ENCODE assay signal across 26 mouse cellular contexts in the genomic region with DNA sequence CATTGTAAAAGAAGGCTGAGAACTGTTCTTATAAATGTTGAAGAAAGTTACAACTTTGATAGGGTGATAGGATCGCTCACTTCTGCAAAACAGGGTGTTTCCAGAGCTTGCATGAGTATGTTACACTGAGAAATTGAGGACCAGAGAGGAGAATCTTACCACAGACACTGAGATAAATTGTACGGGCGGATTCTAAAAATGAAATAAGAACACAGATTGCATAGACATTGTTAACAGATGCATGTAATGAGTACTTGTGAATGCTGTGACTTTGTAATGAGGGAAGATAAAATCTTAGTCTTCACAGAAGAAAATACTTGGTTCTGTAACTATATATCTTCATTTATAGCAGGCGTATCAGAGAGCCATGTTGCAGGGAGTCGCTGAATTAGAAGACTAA.
"Had no signal": no experiment of that assay in that cellular context is flagged by ENCODE, and none has a peak within 500 bp of the region (broad histone marks: within the 10 kb centered on the region; RNA-seq: fewer than 3 reads in every experiment).

No protein-coding gene starts in this region.

- H3K27ac ChIP-seq: heart, adult 2 months; heart, embryonic 13.5 days; heart, embryonic 15.5 days; hindbrain, embryonic 13.5 days; hindbrain, embryonic 15.5 days; hindbrain, postnatal 0 days; kidney, embryonic 15.5 days; kidney, postnatal 0 days; limb, embryonic 13.5 days; limb, embryonic 15.5 days; liver, embryonic 12.5 days; liver, embryonic 14.5 days had no signal

- H3K27me3 ChIP-seq: heart, embryonic 13.5 days; heart, embryonic 15.5 days; hindbrain, embryonic 13.5 days; hindbrain, embryonic 15.5 days; kidney, embryonic 15.5 days; limb, embryonic 13.5 days; limb, embryonic 15.5 days; liver, embryonic 12.5 days had no signal

- ATAC-seq: hindbrain, postnatal 0 days; intestine, embryonic 16.5 days; liver, embryonic 12.5 days had no signal

- H3K4me3 ChIP-seq: heart, adult 2 months; heart, embryonic 13.5 days; heart, embryonic 15.5 days; hindbrain, embryonic 13.5 days; hindbrain, embryonic 15.5 days; kidney, embryonic 15.5 days; limb, embryonic 13.5 days; limb, embryonic 15.5 days; liver, embryonic 12.5 days had no signal

- H3K4me1 ChIP-seq: limb, embryonic 15.5 days had no signal

- H3K9me3 ChIP-seq: heart, embryonic 13.5 days; heart, embryonic 15.5 days; hindbrain, embryonic 13.5 days; hindbrain, embryonic 15.5 days; kidney, embryonic 15.5 days; limb, embryonic 13.5 days; limb, embryonic 15.5 days; liver, embryonic 12.5 days had no signal

- DNase-seq: gastrocnemius, postnatal 14 days; gastrocnemius, postnatal 36 days; heart, adult 11 months; heart, adult 2 months; heart, postnatal 14 days; heart, postnatal 36 days; kidney, adult 11 months; kidney, adult 2 months; kidney, adult 9 months; kidney, postnatal 14 days; kidney, postnatal 36 days; layer of hippocampus, postnatal 36 days; left cerebral cortex, postnatal 4 days had no signal

- H3K36me3 ChIP-seq: heart, embryonic 13.5 days; heart, embryonic 15.5 days; kidney, embryonic 15.5 days; limb, embryonic 13.5 days; limb, embryonic 15.5 days; liver, embryonic 12.5 days had no signal

- H3K4me2 ChIP-seq: heart, embryonic 11.5 days; heart, embryonic 13.5 days; heart, embryonic 15.5 days; hindbrain, embryonic 13.5 days; hindbrain, embryonic 15.5 days; kidney, embryonic 15.5 days; limb, embryonic 13.5 days; limb, embryonic 15.5 days; liver, embryonic 12.5 days had no signal

- H3K9ac ChIP-seq: heart, embryonic 13.5 days; heart, embryonic 15.5 days; hindbrain, embryonic 13.5 days; hindbrain, embryonic 15.5 days; kidney, embryonic 15.5 days; limb, embryonic 13.5 days; limb, embryonic 15.5 days; liver, embryonic 12.5 days; liver, embryonic 14.5 days had no signal
